Mouse (Mus musculus): Measurements from ENCODE around the gene Edf1.

The Edf1 gene

DNA sequence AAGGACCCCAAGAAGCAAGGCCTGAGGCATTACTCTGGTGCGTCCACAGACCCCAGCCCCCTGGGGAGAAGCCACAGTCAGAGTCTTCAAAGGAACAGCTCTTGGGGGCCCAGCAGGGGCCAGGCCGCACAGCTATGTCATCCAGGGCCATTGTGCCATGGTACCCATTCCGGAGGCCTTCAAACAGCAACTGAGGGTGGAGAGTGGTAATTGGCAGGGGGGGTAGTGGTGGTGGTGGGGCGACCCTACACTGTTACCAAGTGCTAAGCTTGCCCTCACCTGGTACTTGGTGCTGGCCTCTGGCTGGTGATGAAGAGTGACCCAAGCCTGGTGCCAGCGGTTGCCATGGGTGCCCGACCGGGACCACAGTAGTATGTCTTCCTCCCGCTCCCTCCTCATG lies 8.1 kb downstream of the Edf1 start:
- peak; percentile 51 for DNase-seq

GRCm38 (mm10) chr2:25566558-25566957 lies 8.9 kb downstream of the Edf1 start:
- DNase-seq = no peak

DNA sequence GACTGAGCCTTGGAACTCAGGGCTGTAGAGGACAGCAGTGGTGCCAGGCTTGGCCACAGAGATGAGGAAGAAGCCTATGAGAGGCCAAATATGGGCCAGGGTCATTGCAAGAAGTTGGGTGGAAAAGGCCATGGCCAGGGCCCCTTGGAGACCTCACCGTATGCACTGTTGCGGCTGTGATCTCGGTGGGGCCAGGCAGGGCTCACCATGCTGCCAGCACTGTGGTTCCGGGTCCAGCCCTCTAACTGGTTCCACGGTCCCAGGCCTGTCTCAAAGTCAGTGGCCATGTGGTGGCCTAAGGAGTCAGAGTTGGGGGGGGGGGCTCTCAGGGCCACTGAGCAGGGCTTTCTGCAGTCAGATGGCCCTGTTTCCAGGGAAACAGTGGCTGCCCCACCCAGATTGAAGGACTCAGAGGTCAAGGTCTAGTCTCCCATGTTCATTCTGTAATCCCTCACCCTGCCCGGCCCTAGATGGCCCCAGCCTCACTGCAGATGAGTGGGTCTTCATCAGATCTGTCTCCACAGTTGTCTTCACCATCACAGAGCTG lies 10.9 kb downstream of the Edf1 start:
- peak; percentile 32 for DNase-seq

DNA sequence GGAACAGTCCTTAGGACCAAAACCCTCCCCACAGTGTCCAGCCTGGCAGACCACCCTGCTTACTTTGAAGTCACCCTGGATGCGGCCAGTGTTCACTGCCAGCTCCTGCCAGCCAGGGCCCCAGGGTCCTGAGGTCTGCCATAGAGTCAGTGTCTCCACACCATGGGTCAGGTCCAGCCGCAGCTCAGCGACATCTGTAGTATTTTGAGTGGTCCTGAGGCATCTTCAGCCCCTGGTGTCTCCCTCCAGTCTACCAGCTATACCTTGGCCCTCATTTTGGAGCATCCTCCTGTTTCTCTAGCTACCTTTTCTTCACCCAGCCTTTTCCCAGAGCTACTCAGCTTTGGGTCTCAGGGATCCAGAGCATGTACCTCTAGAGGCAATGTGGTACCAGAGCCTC lies 11.7 kb downstream of the Edf1 start:
- DNase-seq = peak; percentile 38

- peak; percentile 35 for DNase-seq
Measured at GRCm38 (mm10) chr2:25571221-25571620, 13.6 kb downstream of the Edf1 start.

DNA sequence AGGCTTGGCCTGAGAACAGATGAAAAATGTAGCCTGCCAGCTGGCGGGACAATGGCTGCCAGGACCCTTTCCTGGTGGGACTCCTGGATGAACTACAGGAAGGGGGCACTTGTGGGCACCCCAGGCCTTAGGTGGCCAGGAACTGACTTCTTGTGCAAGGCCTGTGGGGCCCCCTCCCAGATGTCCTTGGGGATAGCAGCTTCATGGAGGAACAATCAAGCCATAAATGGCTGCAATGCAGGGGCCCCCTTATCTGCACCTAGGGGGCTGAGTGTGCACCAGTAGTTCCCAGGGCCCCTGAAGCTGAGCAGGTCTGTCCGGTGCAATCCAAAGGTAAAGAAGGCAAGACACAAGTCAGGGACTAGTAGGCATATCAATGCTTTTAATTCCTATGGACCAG lies 15.4 kb downstream of the Edf1 start:
- DNase-seq = peak; percentile 58

- no peak for DNase-seq
Measured at GRCm38 (mm10) chr2:25574136-25574535, 16.5 kb downstream of the Edf1 start.

DNA sequence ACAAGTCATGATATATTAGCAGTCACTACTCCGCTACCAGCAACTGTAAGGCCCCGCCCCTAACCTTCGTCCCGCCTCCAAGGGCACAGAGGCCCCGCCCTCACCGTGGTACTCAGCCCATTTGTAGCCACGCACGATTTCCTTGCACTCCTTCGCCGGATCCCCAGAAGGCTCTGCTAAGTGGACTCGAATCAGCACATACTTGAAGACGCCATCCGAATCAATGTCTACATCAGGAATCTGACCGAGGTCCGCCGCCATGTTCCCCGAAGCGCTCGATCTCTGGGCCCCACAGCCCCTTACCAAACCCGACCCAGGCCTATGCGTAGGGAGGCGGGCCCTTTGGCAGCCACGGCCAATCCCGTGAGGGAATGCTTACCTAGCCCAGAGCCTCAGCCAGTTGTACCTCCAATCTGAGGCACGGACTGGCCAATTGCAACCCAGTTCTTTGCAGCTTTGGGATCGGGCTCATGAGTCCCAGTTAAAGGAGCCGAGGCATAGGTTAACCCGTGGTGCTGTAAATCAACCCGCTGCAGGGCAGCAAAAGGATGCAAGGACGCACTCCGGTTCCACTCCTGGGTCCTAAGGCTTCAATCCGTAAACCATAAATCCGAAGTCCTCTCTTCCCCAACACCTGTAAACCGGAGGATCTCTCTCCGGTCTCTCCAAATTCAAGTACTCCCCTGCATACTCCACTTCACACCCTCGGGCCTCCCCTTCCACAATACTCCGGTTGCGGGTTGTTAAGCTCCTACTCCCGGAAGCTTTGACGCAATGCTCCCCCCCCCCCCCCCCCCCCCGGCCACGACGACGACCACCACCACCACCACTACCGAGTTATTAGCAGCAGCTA lies 17.2 kb downstream of the Edf1 start, which contains the start of the genes Mamdc4 and Phpt1:
Mamdc4 (minus strand) TSS at position 267 of the 853 bp plus-strand sequence.
Phpt1 (minus strand) TSS at position 646 of the 853 bp plus-strand sequence.
- peak; percentile 97 for DNase-seq

GRCm38 (mm10) chr2:25575432-25576027 lies 17.9 kb downstream of the Edf1 start:
- DNase-seq = peak; percentile 81

DNA sequence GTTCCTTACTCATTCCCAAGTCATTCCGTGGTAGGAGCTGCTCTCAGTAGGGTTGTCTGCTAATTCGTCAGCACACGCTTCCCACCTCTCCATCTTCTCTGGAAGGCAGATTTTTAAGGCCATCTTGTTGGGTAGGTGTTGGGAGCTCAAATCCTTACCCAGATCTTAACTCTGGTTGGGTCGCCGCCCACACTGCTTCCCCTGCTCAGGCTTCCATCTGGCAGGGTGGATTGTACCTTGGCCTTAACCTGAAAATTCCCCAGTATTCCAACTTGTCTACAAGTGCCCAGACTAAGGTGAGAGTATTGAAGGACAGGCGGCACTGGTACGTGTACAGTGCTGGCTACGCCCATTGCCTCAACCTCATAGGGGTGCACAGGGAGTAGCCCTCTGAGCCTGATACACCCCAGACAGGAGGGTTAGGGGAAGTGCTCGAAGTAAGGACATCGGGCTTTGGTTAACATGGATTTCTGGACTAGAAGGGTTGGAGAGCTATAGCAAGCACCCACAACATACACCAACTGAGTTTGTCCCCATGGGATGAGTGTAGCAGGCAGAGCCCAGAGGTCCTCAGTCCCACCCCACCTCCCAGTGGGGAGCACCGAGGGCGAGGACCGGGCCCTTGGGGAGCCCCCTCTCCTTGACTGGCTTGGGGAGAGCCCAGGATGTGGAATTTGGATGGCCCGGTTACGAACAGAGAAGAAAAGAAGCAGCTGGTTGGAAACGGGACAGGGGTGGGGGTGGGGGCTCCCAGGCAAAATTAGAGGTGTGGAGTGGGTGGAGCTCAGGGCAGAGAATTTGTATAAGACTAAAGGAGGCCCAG lies 18.6 kb downstream of the Edf1 start:
- peak; percentile 64 for DNase-seq

GRCm38 (mm10) chr2:25576965-25577891 lies 19.6 kb downstream of the Edf1 start:
- peak; percentile 58 for DNase-seq

GRCm38 (mm10) chr2:25577951-25578795 lies 20.5 kb downstream of the Edf1 start:
- DNase-seq = peak; percentile 67

- peak; percentile 80 for DNase-seq
Measured at GRCm38 (mm10) chr2:25578796-25579736, 21.4 kb downstream of the Edf1 start.

- DNase-seq = peak; percentile 87
Measured at GRCm38 (mm10) chr2:25579737-25580460, 22.3 kb downstream of the Edf1 start.

- DNase-seq = peak; percentile 78
Measured at GRCm38 (mm10) chr2:25580621-25581101, 23.0 kb downstream of the Edf1 start.

- peak; percentile 92 for DNase-seq
Measured at GRCm38 (mm10) chr2:25581294-25581864, 23.7 kb downstream of the Edf1 start, which contains the start of gene Ajm1. TSS of gene Ajm1 (minus strand) at chr2:25581757.

- peak; percentile 97 for DNase-seq
Measured at GRCm38 (mm10) chr2:25581901-25582301, 24.3 kb downstream of the Edf1 start.

- DNase-seq = peak; percentile 81
Measured at GRCm38 (mm10) chr2:25582466-25583119, 24.9 kb downstream of the Edf1 start.

Measured in cerebellum, adult 9-11 months (tissue).